Mouse (Mus musculus) left cerebral cortex, postnatal 25 days (tissue): Measurements from ENCODE around the gene B4galt4. TPM values are rescaled to one million over a fixed set of nuclear protein-coding genes. Genes with fewer than 3 reads are reported as not detected.

ENCODE experiments used
- DNase-seq, 2 experiments: peaks; one replicate each; pipeline ENCODE4 v3.0.0; 2022; ENCODE audit warnings: low spot score in 2 of 2, mixed read lengths in 1 of 2
- intact Hi-C: fragments of 180-260 bp; cut with DNase I; formaldehyde crosslinking; loops from one replicate; pipeline ENCODE4 v1.15.1; 2025
- total RNA-seq, 2 experiments: library from RNA; stranded (reverse); gene quantifications; 2 replicates each; pipeline ENCODE4 v1.2.3; 2021

The B4galt4 gene
- total RNA-seq, 2 experiments from 2014 or later: 21.7 to 22.8 TPM

- no peak for DNase-seq
- intact Hi-C loops: loop anchor here (10.0 kb wide), 2 partner anchors 99 to 189 kb away; no protein-coding TSS in a partner anchor
Measured at GRCm38 (mm10) chr16:38724256-38724655, 17.8 kb upstream of the B4galt4 start.

GRCm38 (mm10) chr16:38724974-38725373 is 17.1 kb upstream of the B4galt4 start:
- intact Hi-C loops: loop anchor here (10.0 kb wide), 2 partner anchors 100 to 190 kb away; no protein-coding TSS in a partner anchor

GRCm38 (mm10) chr16:38728576-38729132 is 13.4 kb upstream of the B4galt4 start:
- DNase-seq: no peak
- intact Hi-C loops: loop anchor here (10.0 kb wide), 2 partner anchors 104 to 194 kb away; no protein-coding TSS in a partner anchor

More at GRCm38 (mm10) chr16:38724974-38725373, 17.1 kb upstream of the B4galt4 start:
- no peak for DNase-seq

GRCm38 (mm10) chr16:38729139-38729538 is 12.9 kb upstream of the B4galt4 start:
- no peak for DNase-seq
- intact Hi-C loops: loop anchor here (10.0 kb wide), 2 partner anchors 104 to 194 kb away; no protein-coding TSS in a partner anchor

GRCm38 (mm10) chr16:38729610-38730288 is 12.3 kb upstream of the B4galt4 start:
- peak; percentile 45 to 76 for DNase-seq
- intact Hi-C loops: loop anchor here (10.0 kb wide), 3 partner anchors 85 to 195 kb away; no protein-coding TSS in a partner anchor

GRCm38 (mm10) chr16:38730921-38731320 is 11.1 kb upstream of the B4galt4 start:
- no peak for DNase-seq
- intact Hi-C loops: loop anchor here (10.0 kb wide), 1 partner anchor 84 kb away; no protein-coding TSS in a partner anchor

- intact Hi-C loops: loop anchor here (10.0 kb wide), 1 partner anchor 313 kb away; no protein-coding TSS in a partner anchor
- DNase-seq: no peak
Measured at GRCm38 (mm10) chr16:38741204-38741903, 710 bp upstream of the B4galt4 start.

GRCm38 (mm10) chr16:38742659-38743131 is 631 bp downstream of the B4galt4 start:
- DNase-seq: peak in 1 of 2 experiments; percentile 48
- intact Hi-C loops: loop anchor here (10.0 kb wide), 1 partner anchor 312 kb away; no protein-coding TSS in a partner anchor

GRCm38 (mm10) chr16:38743941-38744673 is 2.0 kb downstream of the B4galt4 start:
- intact Hi-C loops: loop anchor here (10.0 kb wide), 1 partner anchor 311 kb away; no protein-coding TSS in a partner anchor
- no peak for DNase-seq

- no peak for DNase-seq
- intact Hi-C loops: no loop called here
Measured at GRCm38 (mm10) chr16:38750803-38751202, 8.7 kb downstream of the B4galt4 start.

- intact Hi-C loops: no loop called here
- no peak for DNase-seq
Measured at GRCm38 (mm10) chr16:38753631-38754030, 11.6 kb downstream of the B4galt4 start.

GRCm38 (mm10) chr16:38755452-38756176 is 13.6 kb downstream of the B4galt4 start:
- intact Hi-C loops: no loop called here
- DNase-seq: no peak

- intact Hi-C loops: no loop called here
- no peak for DNase-seq
Measured at GRCm38 (mm10) chr16:38756177-38756503, 14.1 kb downstream of the B4galt4 start.

- DNase-seq: no peak
- intact Hi-C loops: no loop called here
Measured at GRCm38 (mm10) chr16:38756572-38756971, 14.5 kb downstream of the B4galt4 start.

- no peak for DNase-seq
- intact Hi-C loops: no loop called here
Measured at GRCm38 (mm10) chr16:38757626-38758025, 15.6 kb downstream of the B4galt4 start.

GRCm38 (mm10) chr16:38758104-38758861 is 16.2 kb downstream of the B4galt4 start:
- DNase-seq: peak in 1 of 2 experiments; percentile 20
- intact Hi-C loops: no loop called here

GRCm38 (mm10) chr16:38760239-38760638 is 18.2 kb downstream of the B4galt4 start:
- intact Hi-C loops: no loop called here
- DNase-seq: no peak

- no peak for DNase-seq
- intact Hi-C loops: no loop called here
Measured at GRCm38 (mm10) chr16:38760834-38761375, 18.8 kb downstream of the B4galt4 start.
